In genomic region chr11:86200460-86201021, GRCm38 (mm10) we compare ENCODE assay signal across 8 mouse cellular contexts. TPM values are rescaled to one million over a fixed set of nuclear protein-coding genes. Genes with fewer than 3 reads are reported as not detected.
DNase-seq lines count a peak whose midpoint lies in the region; ATAC-seq and TF ChIP-seq lines count a peak whose summit lies in the region.

No protein-coding gene starts in this region.

- under 1% methylated on average over 16 of the region's 21 CpGs for WGBS in kidney, embryonic 16.5 days
- 2% methylated on average over 21 of the region's 21 CpGs for WGBS in hindbrain, postnatal 0 days
- WGBS in midbrain, embryonic 14.5 days, result 1% methylated on average over 21 of the region's 21 CpGs

- intact Hi-C loops in left cerebral cortex, postnatal 14 days (cut with DNase I), result no loop called here

- H3K4me2 ChIP-seq in kidney, embryonic 16.5 days (replicated peaks; ENCODE audit: low read depth, low read length), result peak overlapping the region; percentile 72
- peak overlapping the region; percentile 77 for H3K4me2 ChIP-seq in hindbrain, postnatal 0 days (ENCODE audit: low read depth, low read length)
- H3K4me2 ChIP-seq in midbrain, embryonic 14.5 days (ENCODE audit: low read length), result peak overlapping the region; percentile 80

- peaks cover 30% of the 10 kb centered on the region for H3K36me3 ChIP-seq in kidney, embryonic 16.5 days (ENCODE audit: insufficient read depth, low read length)
- H3K36me3 ChIP-seq in hindbrain, postnatal 0 days (ENCODE audit: insufficient read depth, low read length), result no peaks in the 10 kb centered on the region
- H3K36me3 ChIP-seq in midbrain, embryonic 14.5 days (ENCODE audit: control insufficient read depth, insufficient read depth, low read length), result peaks cover 22% of the 10 kb centered on the region

- no peak for TF ChIP-seq POLR2A in cortical plate, adult 2 months (IDR thresholded peaks at IDR 0.05; ENCODE audit: extremely low read depth, insufficient read depth, low read length)

- H3K9ac ChIP-seq in kidney, embryonic 16.5 days (replicated peaks; ENCODE audit: low read length), result peak overlapping the region; percentile 74
- peak overlapping the region; percentile 59 for H3K9ac ChIP-seq in hindbrain, postnatal 0 days (replicated peaks; ENCODE audit: low read length)
- peak overlapping the region; percentile 38; the same call in 1 of the 2 replicates for H3K9ac ChIP-seq in midbrain, embryonic 14.5 days (replicated peaks; ENCODE audit: low read length)

- H3K4me3 ChIP-seq in kidney, embryonic 16.5 days (ENCODE audit: low read length), result peak overlapping the region; percentile 82
- peak overlapping the region; percentile 92 for H3K4me3 ChIP-seq in cortical plate, adult 2 months (ENCODE audit: insufficient read depth, low read length)
- H3K4me3 ChIP-seq in hindbrain, postnatal 0 days (ENCODE audit: low read length), result peak overlapping the region; percentile 82
- peak overlapping the region; percentile 76 for H3K4me3 ChIP-seq in midbrain, embryonic 14.5 days (replicated peaks; ENCODE audit: low read depth, low read length)

- no peaks in the 10 kb centered on the region for H3K27me3 ChIP-seq in kidney, embryonic 16.5 days (ENCODE audit: insufficient read depth, low read length)
- no peaks in the 10 kb centered on the region for H3K27me3 ChIP-seq in hindbrain, postnatal 0 days (ENCODE audit: insufficient read depth, low read length)
- no peaks in the 10 kb centered on the region for H3K27me3 ChIP-seq in midbrain, embryonic 14.5 days (ENCODE audit: control insufficient read depth, insufficient read depth, low read length)

- peak overlapping the region; percentile 91 for H3K27ac ChIP-seq in kidney, embryonic 16.5 days (ENCODE audit: low read length)
- no peak overlapping the region for H3K27ac ChIP-seq in cortical plate, adult 2 months (ENCODE audit: insufficient read depth, low read length)
- H3K27ac ChIP-seq in hindbrain, postnatal 0 days, result peak overlapping the region; percentile 56; the same call in 1 of the 2 replicates
- no peak overlapping the region for H3K27ac ChIP-seq in midbrain, embryonic 14.5 days (replicated peaks; ENCODE audit: low read depth, low read length)

- TF ChIP-seq CTCF in cortical plate, adult 2 months (IDR thresholded peaks at IDR 0.05; ENCODE audit: extremely low read depth, insufficient read depth, low read length), result no peak
- TF ChIP-seq CTCF in hindbrain, postnatal 0 days (IDR thresholded peaks at IDR 0.05; ENCODE audit: low read depth), result no peak

- peaks cover 15% of the 10 kb centered on the region for H3K4me1 ChIP-seq in kidney, embryonic 16.5 days (ENCODE audit: insufficient read depth, low read length)
- no peaks in the 10 kb centered on the region for H3K4me1 ChIP-seq in cortical plate, adult 2 months (ENCODE audit: control insufficient read depth, insufficient read depth, low read length)
- H3K4me1 ChIP-seq in hindbrain, postnatal 0 days (ENCODE audit: insufficient read depth, low read length), result no peaks in the 10 kb centered on the region; the same call in 1 of the 2 replicates
- peaks cover 2% of the 10 kb centered on the region for H3K4me1 ChIP-seq in midbrain, embryonic 14.5 days (ENCODE audit: control insufficient read depth, insufficient read depth, low read length)

- peaks cover 13% of the 10 kb centered on the region for H3K9me3 ChIP-seq in kidney, embryonic 16.5 days (ENCODE audit: low read length)
- no peaks in the 10 kb centered on the region for H3K9me3 ChIP-seq in hindbrain, postnatal 0 days (ENCODE audit: low read length)
- H3K9me3 ChIP-seq in midbrain, embryonic 14.5 days (ENCODE audit: control insufficient read depth, low read length), result peaks cover 10% of the 10 kb centered on the region

- no peak for DNase-seq in kidney, adult 11 months
- no peak for DNase-seq in hindbrain, postnatal 0 days (ENCODE audit: low spot score)
- DNase-seq in midbrain, embryonic 14.5 days, result no peak
- DNase-seq in adrenal gland, postnatal 14 days, result no peak
- DNase-seq in adrenal gland, postnatal 10 days, result no peak
- DNase-seq in left cerebral cortex, postnatal 14 days (ENCODE audit: low spot score in 2 of 2), result no peak

- peak; percentile 79 for ATAC-seq in kidney, embryonic 16.5 days (ENCODE audit: low FRiP score, low TSS enrichment)
- ATAC-seq in hindbrain, postnatal 0 days, result peak; percentile 78
- ATAC-seq in midbrain, embryonic 14.5 days (ENCODE audit: low FRiP score, low TSS enrichment), result peak; percentile 74

RNA-seq across cellular contexts. Expression of gene Brip1, which starts 0.5 kb away (rescaled TPM):
- 11.1 and 13.1 TPM in 2 replicates for polyA plus RNA-seq in kidney, embryonic 16.5 days (2015; fragmentation: Nextera tagmentation; extraction: Ambion mirVana)
- 0.06 and 0.08 TPM in 2 replicates for polyA plus RNA-seq in cortical plate, adult 2 months (2012; rRNA removed)
- total RNA-seq in hindbrain, postnatal 0 days (2014; rRNA removed), result 0.97 and 1.0 TPM in 2 replicates
- 2.5 and 2.9 TPM in 2 replicates for polyA plus RNA-seq in hindbrain, postnatal 0 days (2015; fragmentation: Nextera tagmentation; extraction: Ambion mirVana)
- polyA plus RNA-seq in midbrain, embryonic 14.5 days (2014; fragmentation: Nextera tagmentation; extraction: Ambion mirVana), result 0.90 and 1.8 TPM in 2 replicates
- total RNA-seq in adrenal gland, postnatal 14 days (2021), result 3.1 and 3.9 TPM in 2 replicates
- total RNA-seq in adrenal gland, postnatal 10 days (2021), result 1 to 10 TPM; 3.7 to 4.8 TPM
- total RNA-seq in left cerebral cortex, postnatal 14 days (2021), result 1 to 10 TPM in 1 of 2 experiments, under 1 TPM in 1; 0.40 to 1.6 TPM

RNA-seq across cellular contexts. Expression of gene Ints2, which starts 56.8 kb away (rescaled TPM):
- polyA plus RNA-seq in kidney, embryonic 16.5 days (2015; fragmentation: Nextera tagmentation; extraction: Ambion mirVana), result 32.1 and 33.2 TPM in 2 replicates
- 15.4 and 18.5 TPM in 2 replicates for polyA plus RNA-seq in cortical plate, adult 2 months (2012; rRNA removed)
- total RNA-seq in hindbrain, postnatal 0 days (2014; rRNA removed), result 26.1 and 30.3 TPM in 2 replicates
- 11.6 and 14.2 TPM in 2 replicates for polyA plus RNA-seq in hindbrain, postnatal 0 days (2015; fragmentation: Nextera tagmentation; extraction: Ambion mirVana)
- 15.5 and 25.6 TPM in 2 replicates for polyA plus RNA-seq in midbrain, embryonic 14.5 days (2014; fragmentation: Nextera tagmentation; extraction: Ambion mirVana)
- total RNA-seq in adrenal gland, postnatal 14 days (2021), result 18.3 and 20.0 TPM in 2 replicates
- total RNA-seq in adrenal gland, postnatal 10 days (2021), result 10 to 100 TPM; 15.7 to 21.0 TPM
- 10 to 100 TPM; 23.4 to 26.3 TPM for total RNA-seq in left cerebral cortex, postnatal 14 days (2021)

Comparison
In these comparisons a context has a peak if more than half of its experiments do, and no peak if none do; other contexts are left out.
1. H3K27ac ChIP-seq: peak in kidney, embryonic 16.5 days (single experiment) and hindbrain, postnatal 0 days (single experiment); none in cortical plate, adult 2 months (single experiment) and midbrain, embryonic 14.5 days (single experiment).
2. Peak in every context shown above with its lines, with median percentiles within 50 percentile points of each other: ATAC-seq, H3K4me2 ChIP-seq, H3K4me3 ChIP-seq and H3K9ac ChIP-seq.